Mouse (Mus musculus): ENCODE results near the gene Btn1a1.

Gene Btn1a1

DNA sequence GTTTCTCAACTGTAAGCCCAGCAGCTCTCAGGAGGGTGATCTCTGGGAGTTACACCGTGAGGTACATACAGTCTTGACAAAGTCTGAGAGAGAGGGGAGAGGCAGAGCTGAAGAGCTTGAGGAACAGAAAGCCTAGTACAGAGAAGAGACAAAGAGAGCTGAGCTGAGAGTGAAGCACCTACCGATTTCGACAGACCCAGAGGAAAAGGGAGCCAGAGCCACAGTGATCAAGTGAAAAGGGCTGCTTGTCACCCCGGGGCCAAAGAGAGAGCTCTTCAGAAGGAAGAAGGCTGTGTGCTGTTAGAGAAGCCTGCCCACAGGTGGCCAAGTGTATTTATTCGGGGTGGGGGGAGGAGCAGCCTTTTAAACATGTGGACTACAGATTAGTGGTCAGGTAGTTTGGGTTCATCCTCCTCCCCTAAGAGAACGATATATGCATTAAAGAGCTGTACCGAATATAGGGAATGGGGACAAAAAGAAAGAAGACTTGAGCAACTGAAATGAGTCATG lies at the start of gene Btn1a1:
Gene Btn1a1 (minus strand): TSS at position 302 of the 510 bp plus-strand sequence.
- no peak for DNase-seq (ENCODE audit: low read depth)

DNA sequence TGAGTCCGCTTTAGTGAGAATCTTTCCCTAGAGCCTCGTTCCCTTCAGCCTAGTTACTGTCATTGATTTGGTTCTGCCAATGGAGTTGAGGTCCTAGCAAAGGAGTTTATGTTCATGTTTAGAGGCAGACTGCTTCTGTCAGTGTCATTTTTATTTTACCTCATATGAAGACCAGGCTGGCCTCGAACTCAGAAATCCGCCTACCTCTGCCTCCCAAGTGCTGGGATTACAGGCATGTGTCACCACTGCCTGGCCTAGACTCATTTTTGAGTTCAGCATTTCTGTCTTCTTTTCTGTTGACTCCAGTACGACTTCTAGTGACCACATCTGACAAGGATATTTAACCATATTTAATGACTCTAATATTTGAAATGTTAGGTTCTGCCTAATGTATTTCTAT lies 49.6 kb upstream of the Btn1a1 start:
- no peak for DNase-seq (ENCODE audit: low read depth)

DNA sequence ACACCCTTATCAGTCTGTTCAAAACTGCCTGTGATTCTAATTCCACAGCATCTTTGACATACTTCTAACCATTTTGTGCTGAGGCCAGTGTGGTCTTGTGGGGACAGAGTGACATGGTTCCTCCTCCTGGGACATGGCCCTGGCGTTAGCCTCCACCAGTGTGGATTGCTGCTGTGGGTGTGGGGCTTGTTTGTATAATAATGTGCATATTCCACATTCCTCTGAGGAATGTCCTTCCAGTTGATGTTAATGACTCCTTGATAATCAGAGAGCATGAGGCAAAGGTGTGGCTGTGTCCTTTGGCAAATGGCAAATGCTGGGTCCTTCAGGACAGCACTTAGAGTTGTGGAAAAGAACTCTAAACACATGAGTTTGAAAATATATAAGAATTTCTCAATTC lies 47.8 kb upstream of the Btn1a1 start:
- DNase-seq (ENCODE audit: low read depth): no peak

DNA sequence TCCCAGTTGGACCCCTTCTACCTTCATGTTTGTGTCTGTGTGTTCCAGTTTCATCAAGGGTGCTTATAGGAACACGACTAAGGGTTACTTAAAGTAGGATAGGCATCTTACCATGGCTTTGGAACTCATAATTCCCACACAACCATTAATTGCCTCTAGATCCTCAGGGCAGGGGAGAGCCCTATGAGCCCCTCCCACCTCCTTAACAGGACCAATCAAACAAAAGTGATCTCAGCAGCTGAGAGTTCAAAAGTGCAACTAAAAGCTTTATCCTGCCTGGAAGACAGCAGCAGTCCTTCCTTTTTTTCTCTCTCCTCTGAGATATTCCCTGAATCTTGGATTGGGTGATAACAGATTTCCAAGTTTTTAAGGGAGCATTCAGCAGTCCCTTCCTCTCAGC lies 44.4 kb upstream of the Btn1a1 start:
- no peak for DNase-seq (ENCODE audit: low read depth)

DNA sequence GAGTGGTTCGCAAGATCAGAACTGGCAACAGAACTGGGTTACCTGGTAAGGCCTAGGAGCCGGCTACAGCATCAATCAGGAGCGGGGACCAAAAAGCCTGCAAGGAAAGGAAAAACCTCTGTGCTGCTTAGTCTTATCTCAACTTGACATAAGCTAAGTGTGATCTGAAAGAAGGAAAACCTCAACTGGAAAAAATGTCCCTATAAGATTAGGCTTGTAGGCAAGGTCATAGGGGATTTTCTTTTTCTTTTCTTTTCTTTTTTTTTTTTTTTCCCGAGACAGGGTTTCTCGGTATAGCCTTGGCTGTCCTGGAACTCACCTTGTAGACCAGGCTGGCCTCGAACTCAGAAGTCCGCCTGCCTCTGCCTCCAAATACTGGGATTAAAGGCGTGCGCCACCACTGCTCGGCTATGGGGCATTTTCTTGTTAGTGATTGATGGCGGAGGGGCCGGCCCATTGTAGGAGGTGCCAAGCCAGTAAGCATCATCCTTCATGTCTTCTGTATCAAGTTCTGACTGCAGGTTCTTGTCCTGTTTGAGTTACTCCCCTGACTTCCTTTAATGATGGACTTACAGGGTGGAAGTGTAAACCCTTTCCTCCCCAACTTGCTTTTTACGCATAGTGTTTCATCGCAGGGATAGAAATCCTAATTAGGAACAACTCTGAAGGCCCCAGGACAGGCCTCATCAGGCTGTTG lies 41.3 kb upstream of the Btn1a1 start:
- DNase-seq (ENCODE audit: low read depth): no peak

DNA sequence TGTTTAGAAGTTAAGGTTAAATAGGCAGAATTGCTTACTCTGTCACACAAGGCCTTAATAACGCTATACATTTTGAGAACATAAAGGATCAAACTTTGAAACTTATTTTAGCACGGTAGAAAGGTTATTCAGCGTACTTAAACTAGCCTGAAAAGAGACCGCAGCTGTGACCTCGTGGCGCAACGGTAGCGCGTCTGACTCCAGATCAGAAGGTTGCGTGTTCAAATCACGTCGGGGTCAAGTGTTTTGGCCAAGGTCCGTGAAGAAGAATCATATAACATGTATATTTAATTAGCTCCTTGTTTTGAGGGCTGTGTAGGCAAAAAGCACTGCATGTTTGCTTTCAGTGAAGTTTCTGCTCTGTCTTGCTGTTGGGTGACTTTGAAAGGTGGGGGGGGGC lies 40.6 kb upstream of the Btn1a1 start:
- no peak for DNase-seq (ENCODE audit: low read depth)

DNA sequence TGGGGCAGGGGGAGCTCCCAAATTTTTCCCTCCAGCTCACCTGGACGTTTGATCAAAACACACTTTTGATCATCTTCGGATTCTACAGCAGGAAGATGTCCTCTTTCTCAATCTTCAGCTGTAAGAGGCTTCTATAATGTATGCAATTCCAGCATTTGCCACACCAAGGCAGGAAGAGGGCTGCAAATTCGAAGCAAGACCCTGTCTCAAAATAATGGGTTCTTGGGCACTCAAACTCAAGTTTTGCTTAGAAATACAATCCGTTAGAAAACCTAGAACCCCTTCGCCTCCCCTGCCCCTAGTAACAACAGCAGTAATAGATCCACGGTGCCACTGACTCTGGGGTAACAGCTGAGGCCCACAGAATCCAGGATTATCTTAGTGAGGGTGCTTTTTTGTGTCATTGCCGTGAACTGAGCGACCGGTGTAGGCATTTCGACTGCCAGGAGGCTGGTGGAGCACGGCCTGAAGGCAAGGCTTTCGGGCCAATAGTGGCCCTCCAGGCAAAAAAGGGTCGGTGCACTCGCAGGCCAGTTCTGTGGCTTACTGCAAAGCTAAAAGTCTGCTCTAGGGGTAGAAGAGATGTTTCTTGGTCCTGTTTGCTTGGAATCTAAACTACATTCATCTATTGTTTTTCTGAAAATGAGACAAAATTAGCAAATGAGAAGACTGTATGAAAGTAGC lies 40.1 kb upstream of the Btn1a1 start:
- no peak for DNase-seq (ENCODE audit: low read depth)

DNA sequence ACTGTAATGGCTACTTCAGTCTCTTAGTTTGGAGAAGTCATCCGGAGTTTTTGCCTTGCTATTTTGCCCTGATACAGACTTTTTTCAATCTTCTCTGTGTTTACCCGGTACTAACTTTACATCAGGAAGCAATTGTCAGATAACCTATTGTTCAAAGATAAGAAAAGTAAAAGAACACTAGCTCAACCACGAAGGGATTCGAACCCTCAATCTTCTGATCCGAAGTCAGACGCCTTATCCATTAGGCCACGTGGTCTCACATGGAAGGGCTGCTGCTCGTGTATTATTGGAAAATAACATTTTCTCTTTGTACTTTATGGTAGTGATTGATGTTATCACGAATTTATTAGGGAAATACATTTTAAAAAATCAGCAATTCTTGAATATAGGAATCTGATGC lies 38.1 kb upstream of the Btn1a1 start:
- DNase-seq (ENCODE audit: low read depth): no peak

DNA sequence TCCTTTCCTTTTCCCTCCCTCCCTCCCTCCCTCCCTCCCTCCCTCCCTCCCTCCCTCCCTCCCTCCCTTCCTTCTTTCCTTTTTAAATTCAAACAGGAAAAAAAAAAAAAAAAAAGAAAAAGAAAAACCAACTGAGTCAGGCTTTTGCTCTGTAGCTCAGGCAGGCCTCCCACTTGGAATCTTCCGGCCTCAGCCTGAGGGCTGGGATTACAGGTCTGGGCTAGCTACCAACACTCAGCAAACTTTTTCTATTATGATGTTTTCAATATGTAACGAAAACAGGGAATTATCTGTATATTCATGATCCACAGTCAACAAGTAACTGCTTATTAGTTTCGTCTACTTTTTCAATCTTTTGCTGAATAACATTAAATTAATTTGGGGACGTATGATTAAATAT lies 37.2 kb upstream of the Btn1a1 start:
- no peak for DNase-seq (ENCODE audit: low read depth)

DNA sequence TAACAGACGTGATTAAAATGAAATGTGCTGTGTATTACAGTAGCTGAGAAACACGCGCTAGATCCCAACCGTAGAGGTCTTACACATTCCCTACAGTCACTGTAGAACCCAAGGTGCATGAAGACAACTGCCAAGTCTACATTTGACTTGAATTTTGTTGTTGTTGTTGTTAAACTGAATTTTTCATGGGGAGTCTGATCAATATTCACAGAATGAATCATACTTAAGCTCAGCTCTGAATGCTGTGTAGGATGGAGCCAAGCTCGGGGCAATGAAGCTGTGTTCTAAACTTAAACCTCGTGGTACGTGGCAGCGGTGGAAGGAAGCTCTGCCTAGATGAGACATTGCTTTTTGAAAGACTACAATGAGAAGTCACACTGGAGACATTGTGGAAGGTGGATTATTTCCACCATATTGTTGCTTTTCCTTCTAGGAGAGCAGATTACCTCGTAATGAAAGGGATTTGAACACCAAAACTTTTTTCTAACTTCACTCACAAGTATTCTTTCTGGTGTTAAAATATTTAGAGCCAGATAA lies 36.4 kb upstream of the Btn1a1 start:
- no peak for DNase-seq (ENCODE audit: low read depth)

DNA sequence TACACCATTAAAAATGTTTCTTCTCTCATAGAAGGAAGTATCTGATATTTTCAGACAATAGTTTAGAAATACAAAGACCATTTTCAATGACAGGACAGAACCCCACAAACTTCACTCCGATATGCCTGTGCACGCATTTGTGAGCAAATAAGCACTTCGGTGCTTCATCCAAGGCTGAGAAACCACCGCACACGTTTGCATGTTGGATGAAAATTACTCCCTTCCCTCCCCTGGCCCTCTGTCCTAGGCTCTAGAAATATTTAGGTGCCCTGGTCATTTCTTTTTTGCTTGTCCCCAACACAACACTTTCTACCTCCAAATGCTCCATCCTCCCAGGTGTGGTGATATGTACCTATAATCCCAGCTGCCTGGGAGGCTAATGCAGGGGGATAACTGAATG lies 35.8 kb upstream of the Btn1a1 start:
- DNase-seq (ENCODE audit: low read depth): no peak

DNA sequence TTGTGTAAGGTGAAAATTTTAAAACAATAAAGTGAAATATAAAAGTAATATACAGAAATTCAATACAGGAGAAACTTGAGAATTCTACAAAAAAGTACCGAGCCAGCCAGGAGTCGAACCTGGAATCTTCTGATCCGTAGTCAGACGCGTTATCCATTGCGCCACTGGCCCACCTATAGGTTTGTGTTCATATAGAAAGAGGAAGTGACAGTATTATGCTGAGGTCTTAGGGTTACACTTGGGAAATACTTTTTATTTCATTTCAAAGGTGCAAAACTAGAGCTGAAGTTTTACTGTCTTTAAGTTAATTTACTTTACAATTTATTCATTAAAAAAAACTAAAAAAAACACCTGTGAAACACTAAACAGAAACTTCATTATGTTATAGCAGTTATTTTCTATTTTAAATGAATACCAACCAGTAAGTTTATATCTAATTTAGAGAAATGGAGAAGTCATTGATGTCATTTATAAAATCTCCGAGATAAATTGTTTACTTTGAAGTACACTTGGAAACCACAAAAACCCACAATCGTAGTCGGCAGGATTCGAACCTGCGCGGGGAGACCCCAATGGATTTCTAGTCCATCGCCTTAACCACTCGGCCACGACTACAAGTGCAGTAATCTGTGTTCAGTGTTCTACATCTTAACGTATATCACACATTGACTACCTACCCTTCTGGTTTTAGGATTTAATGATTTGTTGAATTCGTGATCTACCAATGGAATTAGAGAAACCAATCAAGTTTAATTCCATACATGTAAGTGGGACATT lies 34.9 kb upstream of the Btn1a1 start:
- no peak for DNase-seq (ENCODE audit: low read depth)

DNA sequence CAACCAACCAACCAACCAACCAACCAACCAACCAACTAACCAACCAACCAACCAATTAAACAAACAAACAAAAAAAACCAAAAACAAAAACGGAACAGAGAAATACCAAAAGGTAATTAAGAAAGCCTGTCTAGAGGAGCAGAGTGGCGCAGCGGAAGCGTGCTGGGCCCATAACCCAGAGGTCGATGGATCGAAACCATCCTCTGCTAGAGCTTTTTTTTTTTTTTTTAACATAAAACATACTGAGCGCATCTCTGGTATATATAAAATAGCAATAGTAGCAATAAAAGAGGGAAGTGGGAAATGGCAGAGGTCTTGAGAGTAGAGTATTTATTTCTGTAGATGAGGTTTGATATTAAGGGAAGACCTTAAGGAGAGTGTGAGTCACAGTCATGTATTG lies 34.2 kb upstream of the Btn1a1 start:
- no peak for DNase-seq (ENCODE audit: low read depth)

DNA sequence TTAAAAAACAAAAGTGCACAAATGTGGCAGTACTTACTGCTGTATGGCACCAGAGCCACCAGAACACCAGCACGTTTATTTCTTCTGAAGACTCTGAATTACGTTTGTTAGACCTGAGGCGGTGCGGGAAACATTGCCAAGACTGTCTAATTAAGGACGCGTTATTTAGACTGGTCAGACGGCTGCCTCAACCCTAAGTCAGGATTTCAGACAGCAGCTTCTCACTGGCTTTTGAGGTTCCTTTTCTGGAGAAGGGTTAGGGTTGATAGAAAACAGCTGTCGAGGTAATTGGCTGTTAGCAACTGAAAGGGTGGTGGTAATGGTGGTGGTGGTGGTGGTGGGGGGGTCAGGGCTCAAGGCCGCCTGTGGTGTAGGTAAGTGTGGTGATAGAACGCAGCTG lies 33.0 kb upstream of the Btn1a1 start:
- DNase-seq (ENCODE audit: low read depth): no peak

DNA sequence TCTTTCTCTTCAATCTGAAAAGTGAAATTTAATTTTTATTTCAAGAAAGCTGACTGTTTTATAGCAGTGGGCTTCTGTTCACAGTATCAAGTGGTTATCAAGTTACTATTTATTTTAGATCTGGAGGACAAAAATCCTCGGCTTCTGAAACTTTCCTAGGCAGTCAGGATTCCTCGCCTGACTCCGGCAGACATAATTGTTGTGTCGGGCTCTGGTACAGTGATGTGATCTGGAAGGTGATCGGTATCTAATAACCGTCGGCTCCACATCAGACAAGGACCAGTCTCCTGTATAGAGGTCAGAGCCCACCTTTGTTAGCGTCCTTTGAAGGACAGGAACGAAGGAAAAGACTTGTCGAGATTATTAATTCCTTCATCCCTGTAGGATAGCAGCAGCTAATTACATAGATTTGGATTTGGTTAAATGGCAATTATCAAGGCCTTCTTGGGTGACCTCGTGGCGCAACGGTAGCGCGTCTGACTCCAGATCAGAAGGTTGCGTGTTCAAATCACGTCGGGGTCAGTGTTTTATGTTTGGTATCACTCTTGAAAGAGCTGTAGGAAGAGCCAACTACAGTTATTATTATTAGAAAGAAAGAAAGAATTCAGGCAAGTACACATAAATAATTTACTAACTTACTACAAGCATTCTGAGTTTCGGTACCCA lies 32.1 kb upstream of the Btn1a1 start:
- DNase-seq (ENCODE audit: low read depth): no peak

DNA sequence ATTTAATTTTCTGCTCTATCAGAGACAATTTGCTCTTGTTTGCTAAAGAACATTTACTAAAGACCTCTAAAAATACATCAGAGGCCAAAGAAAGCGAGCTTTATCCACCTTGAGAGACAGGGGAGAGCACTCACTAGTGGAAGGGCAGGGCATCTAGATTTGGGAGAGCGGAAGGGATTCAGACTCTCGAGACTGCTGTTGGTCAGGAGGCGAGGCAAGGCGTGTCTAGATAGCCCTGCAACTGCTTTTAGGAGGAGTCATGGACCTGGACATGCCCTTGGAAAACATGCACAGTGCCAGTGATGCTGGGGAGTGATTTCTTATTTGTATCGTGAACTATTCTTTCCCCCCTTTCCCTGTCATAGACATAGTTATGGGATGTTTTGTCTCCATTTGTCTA lies 29.8 kb upstream of the Btn1a1 start:
- no peak for DNase-seq (ENCODE audit: low read depth)

DNA sequence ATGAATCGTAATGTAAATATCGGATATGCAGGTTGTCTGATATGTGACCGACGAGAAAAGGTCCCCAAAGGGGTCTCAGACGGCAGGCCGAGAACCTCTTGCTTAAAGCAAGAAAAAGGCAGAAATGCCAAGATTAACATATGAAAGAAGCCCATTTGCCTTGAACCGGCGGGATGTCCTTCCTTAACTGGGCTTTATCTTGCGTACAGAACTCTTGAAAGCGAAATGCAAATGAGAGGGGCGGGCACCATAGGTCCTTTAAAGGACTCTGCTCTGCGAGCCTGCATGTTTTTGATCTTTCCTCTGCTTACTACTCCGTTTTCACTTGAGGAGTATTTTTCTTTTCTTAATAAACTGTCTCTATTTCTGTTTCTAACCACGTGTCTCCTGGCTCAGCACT lies 26.3 kb upstream of the Btn1a1 start:
- no peak for DNase-seq (ENCODE audit: low read depth)

DNA sequence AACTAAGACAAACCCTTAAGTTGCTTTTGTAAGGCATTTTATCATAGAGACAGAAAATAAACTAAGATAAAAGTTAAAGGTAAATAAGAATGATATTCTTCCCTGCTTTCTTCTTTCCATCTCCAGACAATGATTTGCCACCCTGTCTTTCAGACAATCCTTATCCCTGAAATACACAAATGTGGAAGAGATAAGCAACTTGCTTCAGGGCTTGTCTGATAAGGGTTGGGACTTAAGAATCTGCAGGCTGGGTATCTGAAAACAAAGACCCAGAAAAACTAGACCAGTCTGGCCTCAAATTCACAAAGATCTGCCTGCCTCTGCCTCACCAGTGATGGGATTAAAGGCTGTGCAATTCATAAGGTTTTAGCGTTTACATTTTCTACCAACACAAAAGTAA lies 25.6 kb upstream of the Btn1a1 start:
- no peak for DNase-seq (ENCODE audit: low read depth)

DNA sequence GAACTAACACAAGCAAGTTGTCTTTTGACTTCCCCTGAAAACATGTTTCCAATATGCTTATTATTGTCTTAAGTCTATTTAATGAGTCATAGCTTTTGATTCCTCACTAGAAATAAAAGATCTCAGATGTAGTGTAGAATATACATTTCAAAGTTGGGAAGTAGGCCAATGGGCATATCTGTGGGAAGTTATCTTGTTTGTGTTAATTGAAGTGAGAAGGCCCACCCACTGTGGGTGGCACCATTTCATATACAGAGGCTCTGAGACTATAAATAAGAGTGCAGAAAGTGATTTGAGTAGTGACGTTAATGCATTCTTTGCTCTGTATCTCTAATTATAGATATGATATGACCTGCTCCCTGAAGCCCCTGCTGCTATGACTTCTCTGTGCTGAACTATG lies 25.2 kb upstream of the Btn1a1 start:
- DNase-seq (ENCODE audit: low read depth): no peak

DNA sequence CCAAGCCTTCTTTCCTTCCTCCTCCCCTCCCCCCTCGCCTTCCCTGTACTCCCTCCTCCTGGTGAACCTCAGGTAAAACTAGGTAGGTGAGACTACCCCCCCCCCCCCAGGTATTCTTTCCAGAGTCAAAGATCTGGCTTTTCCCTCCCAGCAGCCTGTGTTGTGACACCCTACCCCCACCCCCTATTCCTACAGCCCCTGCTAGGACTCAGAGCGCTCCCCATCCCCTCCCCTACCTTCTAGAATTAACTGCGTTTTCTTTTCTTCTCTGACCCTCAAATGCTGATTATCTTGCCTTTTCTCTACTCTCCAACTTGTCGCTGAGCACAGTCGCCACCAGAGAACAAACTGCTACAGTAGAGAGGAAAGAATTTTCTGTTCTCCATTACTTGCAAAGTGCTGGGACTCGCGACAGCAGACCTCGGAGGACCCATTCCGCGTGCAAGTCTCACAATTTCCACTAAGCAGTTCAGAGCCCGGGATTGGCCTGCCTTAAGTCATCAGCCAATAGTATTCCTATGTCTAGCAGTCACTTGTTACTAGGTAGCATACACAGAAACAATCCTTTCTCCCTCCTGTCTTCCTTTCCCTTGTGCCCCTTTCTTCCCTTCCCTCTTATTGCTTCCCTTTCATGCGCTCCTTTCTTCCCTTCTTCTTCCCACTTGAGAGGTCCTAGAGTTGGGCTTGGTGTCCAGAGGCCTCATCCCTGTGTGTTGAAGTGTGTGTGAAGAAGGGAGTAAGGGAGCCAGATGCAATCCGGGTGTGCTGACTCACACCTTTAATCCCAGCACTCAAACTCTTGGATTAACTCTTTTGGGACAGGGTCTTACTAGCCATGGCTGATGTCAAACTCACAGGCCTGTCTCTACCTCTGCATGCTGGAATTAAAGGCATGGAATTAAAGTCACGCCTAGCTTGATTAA lies 23.0 kb upstream of the Btn1a1 start, which contains the start of gene Btn2a2:
Gene Btn2a2 (minus strand): TSS at position 458 of the 923 bp plus-strand sequence.
- peak; percentile 48 for DNase-seq (ENCODE audit: low read depth)

DNA sequence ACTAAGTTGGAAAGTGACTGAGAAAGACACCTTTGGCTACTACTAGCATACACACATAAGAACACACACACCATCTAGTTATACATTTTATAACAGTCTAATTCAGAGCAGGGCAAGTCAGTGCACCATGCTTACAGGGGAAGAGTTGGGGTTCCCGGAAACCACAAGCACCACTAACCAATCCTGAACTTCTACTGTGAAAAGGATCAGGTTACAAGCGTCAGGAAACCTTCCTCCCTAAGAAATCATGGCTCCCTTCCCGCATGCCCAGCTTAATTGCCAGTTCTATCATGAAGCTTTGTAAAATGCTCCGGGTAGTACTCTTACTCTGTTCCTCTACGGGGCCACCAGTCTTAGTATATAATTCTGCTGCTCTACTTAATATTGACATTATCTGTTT lies 19.6 kb upstream of the Btn1a1 start:
- DNase-seq (ENCODE audit: low read depth): no peak
